Mouse (Mus musculus): ENCODE data around the gene Ptprd.

GRCm38 (mm10) chr4:78110898-78111297, 100.9 kb downstream of the Ptprd start:
- no peak for TF ChIP-seq GATA1 (IDR thresholded peaks at IDR 0.05; ENCODE audit: borderline replicate concordance, low read length)
- TF ChIP-seq FLI1 (IDR thresholded peaks at IDR 0.05; ENCODE audit: low read length) = no peak
